Mouse (Mus musculus): ENCODE data around the gene Hes2. TPM values are rescaled to one million over a fixed set of nuclear protein-coding genes. Genes with fewer than 3 reads are reported as not detected.

Hes2 gene
- polyA plus RNA-seq, 1 experiment, result 0.39 TPM

DNA sequence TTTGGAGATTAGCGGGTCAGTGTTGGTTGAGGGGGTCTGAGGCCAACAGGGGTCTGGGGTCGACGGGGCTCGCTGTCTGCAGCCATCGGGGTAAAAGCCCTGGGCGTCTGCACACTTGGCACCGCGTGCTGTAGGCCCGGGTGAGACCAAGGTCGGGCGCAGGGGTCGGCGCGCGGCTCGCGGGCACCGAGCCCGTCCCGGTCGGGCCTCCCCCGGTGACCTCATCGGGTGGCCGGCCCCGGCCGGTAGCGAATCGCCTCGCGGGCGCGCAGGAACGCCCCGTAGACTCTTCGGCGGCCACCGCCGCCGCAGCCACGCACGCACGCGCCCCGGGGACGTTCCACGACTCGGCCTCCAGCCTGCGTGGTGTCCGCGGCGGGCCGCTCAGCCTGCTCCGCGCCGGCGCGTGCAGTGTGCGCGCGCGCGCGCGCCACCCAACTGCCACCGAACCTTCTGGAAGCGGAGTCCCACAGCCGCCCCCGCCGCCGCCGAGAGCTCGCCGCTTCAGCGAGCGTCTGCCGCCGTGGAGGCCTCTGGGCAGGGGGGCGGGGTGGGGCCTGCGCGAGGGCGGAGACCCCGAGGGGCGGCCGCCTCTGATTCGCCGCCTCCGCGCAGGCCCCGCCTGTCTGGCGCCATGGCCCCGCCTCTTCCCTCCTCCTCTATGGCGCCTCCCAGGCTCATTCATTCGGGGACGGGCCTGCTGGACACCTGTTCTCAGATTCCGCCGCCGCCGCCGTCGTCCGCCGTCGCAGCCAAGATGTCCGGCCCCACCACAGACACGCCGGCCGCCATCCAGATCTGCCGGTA is 19.1 kb downstream of the Hes2 start, which contains the start of gene Acot7:
Gene Acot7 (plus strand): TSS at position 598 of the 807 bp plus-strand sequence.
- Histone ChIP-seq H3K9ac (ENCODE audit: low read depth, poor library complexity, severe bottlenecking) (peak within 1 kb of the TSS; percentile 96), H3K27ac (ENCODE audit: insufficient read depth, low read length) (no peak within 1 kb of the TSS), H3K4me3 (ENCODE audit: low read depth, low read length) (peak within 1 kb of the TSS; percentile 73), H3K9me3 (replicated peaks; ENCODE audit: control insufficient read depth, insufficient read depth, low read length, poor library complexity, severe bottlenecking) (no peaks in the 10 kb centered on the region), H3K36me3 (ENCODE audit: control insufficient read depth, insufficient read depth, low read length, poor library complexity, severe bottlenecking) (peaks cover 3% of the 10 kb centered on the region; the same call in 1 of the 2 replicates), H3K4me1 (ENCODE audit: control insufficient read depth, insufficient read depth, low read length) (no peaks in the 10 kb centered on the region), H3K27me3 (ENCODE audit: control insufficient read depth, insufficient read depth, low read length, poor library complexity, severe bottlenecking) (no peaks in the 10 kb centered on the region)
- no peak for TF ChIP-seq POLR2A (IDR thresholded peaks at IDR 0.05; ENCODE audit: insufficient read depth, low read length)
- TF ChIP-seq EP300 (IDR thresholded peaks at IDR 0.05; ENCODE audit: insufficient read depth, low read depth, low read length), result no peak
- no peak for TF ChIP-seq CTCF (IDR thresholded peaks at IDR 0.05; ENCODE audit: low read depth, low read length)

DNA sequence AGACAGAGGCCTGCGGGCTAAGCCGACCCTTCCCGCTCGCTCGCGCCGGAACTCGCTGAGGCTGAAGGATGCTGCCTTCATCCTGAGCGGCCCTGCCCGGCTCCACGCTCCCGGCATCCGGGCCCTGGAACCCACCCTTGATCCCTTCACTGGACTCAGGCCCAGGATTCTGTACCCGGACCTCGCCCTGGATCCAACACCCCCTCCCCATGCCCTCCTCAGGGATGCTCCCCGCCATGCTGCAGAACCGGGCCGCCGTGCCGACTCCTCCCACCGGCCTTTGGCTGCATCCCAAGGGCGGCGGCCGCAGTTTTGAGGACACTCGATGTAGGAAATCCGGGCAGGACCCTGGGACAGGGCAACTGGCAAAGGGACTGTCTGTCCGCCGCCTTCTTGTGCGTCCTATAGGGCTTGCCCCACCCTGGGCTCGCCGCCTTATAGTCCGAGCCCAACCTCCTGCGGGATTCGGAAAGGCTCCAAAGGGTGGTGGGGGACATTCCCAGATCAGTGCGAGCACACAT is 19.7 kb downstream of the Hes2 start:
- Histone ChIP-seq H3K27me3 (ENCODE audit: control insufficient read depth, insufficient read depth, low read length, poor library complexity, severe bottlenecking) (no peaks in the 10 kb centered on the region), H3K4me1 (ENCODE audit: control insufficient read depth, insufficient read depth, low read length) (no peaks in the 10 kb centered on the region), H3K4me3 (ENCODE audit: low read depth, low read length) (peak overlapping the region; percentile 73), H3K36me3 (ENCODE audit: control insufficient read depth, insufficient read depth, low read length, poor library complexity, severe bottlenecking) (peaks cover 3% of the 10 kb centered on the region; the same call in 1 of the 2 replicates), H3K9me3 (replicated peaks; ENCODE audit: control insufficient read depth, insufficient read depth, low read length, poor library complexity, severe bottlenecking) (no peaks in the 10 kb centered on the region), H3K27ac (ENCODE audit: insufficient read depth, low read length) (no peak overlapping the region), H3K9ac (ENCODE audit: low read depth, poor library complexity, severe bottlenecking) (peak overlapping the region; percentile 96)
- TF ChIP-seq CTCF (IDR thresholded peaks at IDR 0.05; ENCODE audit: low read depth, low read length) (no peak), EP300 (IDR thresholded peaks at IDR 0.05; ENCODE audit: insufficient read depth, low read depth, low read length) (no peak), POLR2A (IDR thresholded peaks at IDR 0.05; ENCODE audit: insufficient read depth, low read length) (no peak)

DNA sequence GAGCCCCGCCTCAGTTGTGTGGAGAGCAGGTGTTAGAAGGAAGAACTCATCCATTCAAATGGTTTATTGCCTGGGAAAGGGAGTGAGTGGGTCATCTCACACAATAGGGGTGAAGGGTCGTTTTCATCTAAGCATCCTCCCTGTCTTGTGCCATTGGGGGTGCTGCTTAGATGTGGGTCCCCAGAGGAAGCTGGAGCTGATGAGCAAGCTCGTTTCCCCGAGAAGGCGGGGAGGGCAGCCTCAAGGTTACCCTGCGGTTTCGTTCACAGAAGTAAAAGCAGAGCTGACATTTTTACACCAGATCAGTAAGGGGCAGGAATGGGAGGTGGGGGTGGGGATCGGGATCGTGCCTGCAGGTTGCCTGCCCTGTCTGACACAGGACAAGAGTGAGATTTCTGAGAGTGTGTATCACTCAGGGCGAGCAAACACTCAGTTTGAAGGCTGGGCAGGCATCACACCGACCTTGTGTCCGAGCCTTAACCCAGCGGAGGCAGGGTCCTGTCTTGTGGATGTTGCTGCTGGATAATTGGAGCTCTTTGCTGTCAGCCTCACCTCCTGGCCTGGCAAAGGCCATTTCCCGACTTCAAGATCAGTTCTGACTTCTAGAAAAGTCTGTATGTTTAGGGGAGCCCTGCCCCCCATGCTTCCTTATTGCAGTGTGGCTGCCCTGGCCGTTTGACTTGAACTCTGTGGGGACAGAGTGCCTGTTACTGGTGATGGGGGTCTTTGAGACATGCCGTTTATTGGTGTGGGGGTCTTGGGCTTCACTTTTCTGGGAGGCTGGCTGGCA is 20.4 kb downstream of the Hes2 start:
- Histone ChIP-seq H3K9ac (ENCODE audit: low read depth, poor library complexity, severe bottlenecking) (peak overlapping the region; percentile 96), H3K36me3 (ENCODE audit: control insufficient read depth, insufficient read depth, low read length, poor library complexity, severe bottlenecking) (peaks cover 3% of the 10 kb centered on the region; the same call in 1 of the 2 replicates), H3K27ac (ENCODE audit: insufficient read depth, low read length) (no peak overlapping the region), H3K27me3 (ENCODE audit: control insufficient read depth, insufficient read depth, low read length, poor library complexity, severe bottlenecking) (no peaks in the 10 kb centered on the region), H3K9me3 (replicated peaks; ENCODE audit: control insufficient read depth, insufficient read depth, low read length, poor library complexity, severe bottlenecking) (no peaks in the 10 kb centered on the region), H3K4me3 (ENCODE audit: low read depth, low read length) (peak overlapping the region; percentile 73), H3K4me1 (ENCODE audit: control insufficient read depth, insufficient read depth, low read length) (no peaks in the 10 kb centered on the region)
- no peak for TF ChIP-seq EP300 (IDR thresholded peaks at IDR 0.05; ENCODE audit: insufficient read depth, low read depth, low read length)

DNA sequence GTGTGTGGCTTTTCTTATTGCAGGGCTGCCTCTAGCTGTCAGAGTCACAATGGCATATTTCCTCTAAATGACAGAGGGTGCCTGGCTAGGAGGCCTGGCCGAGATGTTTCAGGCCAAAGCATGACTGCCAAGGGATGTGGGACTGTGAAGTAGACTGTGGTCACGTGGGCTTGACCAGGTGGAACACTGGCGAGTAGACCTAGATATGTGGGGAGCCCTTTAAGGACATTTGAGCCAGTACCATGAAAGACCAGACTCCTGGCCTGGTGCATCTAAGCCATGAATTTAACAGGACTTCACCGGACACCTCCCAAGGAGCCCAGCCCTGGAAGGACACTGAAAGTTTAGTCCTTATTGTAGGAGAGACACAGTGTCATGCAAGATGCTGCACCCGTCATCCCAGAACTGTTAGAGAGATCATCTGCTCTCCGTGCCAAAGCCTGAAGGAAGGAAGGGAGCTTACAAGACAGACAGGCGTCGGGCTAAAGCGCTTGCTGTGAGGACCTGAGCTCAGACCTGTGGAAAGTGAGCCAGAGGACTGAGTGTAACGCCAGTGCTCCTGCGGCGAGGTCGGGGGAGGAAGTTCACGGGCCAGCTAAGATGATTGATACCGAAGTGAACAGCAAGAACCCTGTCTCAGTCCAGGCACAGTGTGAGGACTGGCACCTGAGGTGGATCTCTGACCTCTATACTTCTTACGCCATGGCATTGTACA is 21.4 kb downstream of the Hes2 start:
- H3K9ac ChIP-seq (ENCODE audit: low read depth, poor library complexity, severe bottlenecking), result no peak overlapping the region
- H3K4me3 ChIP-seq (ENCODE audit: low read depth, low read length), result no peak overlapping the region
- no peaks in the 10 kb centered on the region for H3K9me3 ChIP-seq (replicated peaks; ENCODE audit: control insufficient read depth, insufficient read depth, low read length, poor library complexity, severe bottlenecking)
- peaks cover 3% of the 10 kb centered on the region; the same call in 1 of the 2 replicates for H3K36me3 ChIP-seq (ENCODE audit: control insufficient read depth, insufficient read depth, low read length, poor library complexity, severe bottlenecking)
- TF ChIP-seq POLR2A (IDR thresholded peaks at IDR 0.05; ENCODE audit: insufficient read depth, low read length) (no peak), CTCF (IDR thresholded peaks at IDR 0.05; ENCODE audit: low read depth, low read length) (no peak), EP300 (IDR thresholded peaks at IDR 0.05; ENCODE audit: insufficient read depth, low read depth, low read length) (no peak)
- H3K27ac ChIP-seq (ENCODE audit: insufficient read depth, low read length), result no peak overlapping the region
- H3K27me3 ChIP-seq (ENCODE audit: control insufficient read depth, insufficient read depth, low read length, poor library complexity, severe bottlenecking), result no peaks in the 10 kb centered on the region
- no peaks in the 10 kb centered on the region for H3K4me1 ChIP-seq (ENCODE audit: control insufficient read depth, insufficient read depth, low read length)

DNA sequence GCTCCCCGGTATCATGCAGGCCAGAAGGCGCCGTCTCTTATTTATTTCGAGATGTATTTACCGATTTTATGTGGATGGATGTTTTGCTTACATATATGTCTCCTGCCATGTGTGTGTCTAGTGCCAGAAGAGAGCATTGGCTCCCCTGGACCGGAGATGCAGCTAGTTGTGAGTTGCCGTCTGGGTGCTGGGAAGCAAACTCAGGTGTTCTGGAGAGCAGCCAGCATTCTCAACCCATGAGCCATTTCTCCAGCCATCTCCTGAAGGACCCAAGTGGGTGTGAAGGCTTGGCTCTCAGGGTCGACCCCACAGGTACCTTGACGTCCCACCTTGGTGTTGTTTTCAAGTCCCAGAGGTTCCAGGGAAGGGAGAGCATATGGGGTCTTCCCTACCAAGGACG is 23.5 kb downstream of the Hes2 start:
- H3K4me1 ChIP-seq (ENCODE audit: control insufficient read depth, insufficient read depth, low read length), result no peaks in the 10 kb centered on the region
- no peaks in the 10 kb centered on the region for H3K27me3 ChIP-seq (ENCODE audit: control insufficient read depth, insufficient read depth, low read length, poor library complexity, severe bottlenecking)
- H3K4me3 ChIP-seq (ENCODE audit: low read depth, low read length), result no peak overlapping the region
- no peaks in the 10 kb centered on the region for H3K9me3 ChIP-seq (replicated peaks; ENCODE audit: control insufficient read depth, insufficient read depth, low read length, poor library complexity, severe bottlenecking)
- no peak for TF ChIP-seq EP300 (IDR thresholded peaks at IDR 0.05; ENCODE audit: insufficient read depth, low read depth, low read length)
- peaks cover 3% of the 10 kb centered on the region; the same call in 1 of the 2 replicates for H3K36me3 ChIP-seq (ENCODE audit: control insufficient read depth, insufficient read depth, low read length, poor library complexity, severe bottlenecking)
- no peak overlapping the region for H3K27ac ChIP-seq (ENCODE audit: insufficient read depth, low read length)
- no peak overlapping the region for H3K9ac ChIP-seq (ENCODE audit: low read depth, poor library complexity, severe bottlenecking)
